8 mouse cellular contexts compared by ENCODE assay signal in the genomic region with DNA sequence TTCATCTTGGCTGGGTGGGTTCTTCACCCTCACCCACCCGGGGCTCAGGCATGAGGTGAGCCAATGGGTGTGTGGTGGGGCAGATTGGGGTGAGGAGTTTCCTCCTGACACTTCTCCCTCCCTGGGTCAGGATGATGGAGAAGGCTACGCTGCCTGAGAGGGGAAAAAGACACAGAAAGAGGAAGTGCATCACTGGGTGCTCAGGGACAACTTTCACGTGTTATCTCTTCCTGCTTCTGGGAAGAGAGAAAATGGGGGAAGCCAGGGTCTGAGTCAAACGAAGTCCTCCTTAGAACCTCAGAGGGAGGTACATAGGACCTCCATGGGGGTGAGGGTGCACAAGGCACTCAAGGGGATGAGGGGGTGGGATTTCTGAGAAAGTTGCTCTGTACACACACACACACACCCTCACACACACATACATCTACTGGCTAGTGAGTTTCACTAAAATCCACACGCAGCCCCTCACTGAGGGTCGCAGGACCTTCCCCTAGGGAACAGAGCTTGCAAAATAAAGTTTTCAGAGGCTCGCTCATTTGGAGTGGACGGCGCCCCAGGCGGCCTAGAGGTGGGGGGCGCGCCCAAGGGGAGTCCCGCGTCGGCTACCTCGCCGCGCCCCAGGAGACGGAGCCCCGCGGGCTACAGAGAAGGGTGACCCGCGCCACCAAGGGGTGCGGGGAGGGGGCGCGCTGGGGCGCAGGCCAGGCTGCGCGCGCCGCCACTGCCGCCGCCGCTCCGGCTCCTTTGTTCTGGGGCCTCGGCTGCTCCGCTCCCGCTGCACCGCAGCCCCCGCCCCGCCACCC. TPM values are rescaled to one million over a fixed set of nuclear protein-coding genes. Genes with fewer than 3 reads are reported as not detected.
A peak's percentile ranks its signal among the peaks of the same experiment; 100 is the strongest.
DNase-seq lines count a peak whose midpoint lies in the region; ATAC-seq and TF ChIP-seq lines count a peak whose summit lies in the region.

No protein-coding gene starts in this region.

- peak overlapping the region; percentile 90 for H3K4me2 ChIP-seq in forebrain, embryonic 12.5 days
- H3K4me2 ChIP-seq in intestine, postnatal 0 days (replicated peaks; ENCODE audit: low read depth) = peak overlapping the region; percentile 96

- H3K27me3 ChIP-seq in MEL (ENCODE audit: control insufficient read depth in 1 of 2, insufficient read depth in 2 of 2, low read length in 2 of 2) = no peaks in the 10 kb centered on the region
- H3K27me3 ChIP-seq in forebrain, embryonic 12.5 days = peaks cover 10% of the 10 kb centered on the region; the same call in 1 of the 2 replicates
- no peaks in the 10 kb centered on the region for H3K27me3 ChIP-seq in intestine, postnatal 0 days (replicated peaks; ENCODE audit: control insufficient read depth, insufficient read depth, low read length)
- H3K27me3 ChIP-seq in midbrain, embryonic 10.5 days (ENCODE audit: low read depth, poor library complexity, severe bottlenecking) = peaks cover 8% of the 10 kb centered on the region

- peak overlapping the region; percentile 75 for H3K9ac ChIP-seq in MEL (ENCODE audit: control insufficient read depth, low read depth, low read length, poor library complexity, severe bottlenecking)
- H3K9ac ChIP-seq in forebrain, embryonic 12.5 days = peak overlapping the region; percentile 95
- H3K9ac ChIP-seq in intestine, postnatal 0 days (ENCODE audit: low read depth, low read length) = peak overlapping the region; percentile 85

- H3K36me3 ChIP-seq in MEL (ENCODE audit: control insufficient read depth in 1 of 2, insufficient read depth in 2 of 2, low read length in 2 of 2) = peaks cover 1 to 46% of the 10 kb centered on the region in 2 experiments; a peak in 2 of 4 replicates
- no peaks in the 10 kb centered on the region; the same call in 1 of the 2 replicates for H3K36me3 ChIP-seq in forebrain, embryonic 12.5 days (replicated peaks)
- H3K36me3 ChIP-seq in intestine, postnatal 0 days (ENCODE audit: control insufficient read depth, insufficient read depth) = no peaks in the 10 kb centered on the region
- peaks cover 42% of the 10 kb centered on the region for H3K36me3 ChIP-seq in midbrain, embryonic 10.5 days

- H3K4me1 ChIP-seq in MEL (ENCODE audit: control insufficient read depth in 1 of 2, insufficient read depth in 2 of 2, low read length in 2 of 2) = peaks cover 11 to 53% of the 10 kb centered on the region in 2 experiments
- H3K4me1 ChIP-seq in forebrain, embryonic 12.5 days = peaks cover 64% of the 10 kb centered on the region
- H3K4me1 ChIP-seq in intestine, postnatal 0 days (replicated peaks; ENCODE audit: control insufficient read depth, insufficient read depth, low read length) = peaks cover 34% of the 10 kb centered on the region
- H3K4me1 ChIP-seq in midbrain, embryonic 10.5 days = peaks cover 84% of the 10 kb centered on the region

- H3K79me2 ChIP-seq in MEL (ENCODE audit: control insufficient read depth, insufficient read depth, low read length, poor library complexity) = peaks cover 59% of the 10 kb centered on the region

- intact Hi-C loops in gastrocnemius, adult 2 months (cut with DNase I) = loop anchor here (2.0 to 5.0 kb wide), 3 partner anchors 13 to 98 kb away; partner anchors contain the start of gene Dguok

- WGBS in forebrain, embryonic 12.5 days = 3% methylated on average over 11 of the region's 41 CpGs
- WGBS in intestine, postnatal 0 days = under 1% methylated on average over 24 of the region's 41 CpGs
- WGBS in midbrain, embryonic 10.5 days = 2% methylated on average over 26 of the region's 41 CpGs

- H3K4me3 ChIP-seq in gastrocnemius, adult 2 months = peak overlapping the region; percentile 93
- peak overlapping the region; percentile 58 to 86 for H3K4me3 ChIP-seq in MEL (ENCODE audit: control insufficient read depth in 1 of 2, insufficient read depth in 1 of 2, low read depth in 2 of 2, low read length in 2 of 2)
- H3K4me3 ChIP-seq in forebrain, embryonic 12.5 days (replicated peaks) = peak overlapping the region; percentile 92
- peak overlapping the region; percentile 69 for H3K4me3 ChIP-seq in intestine, postnatal 0 days (ENCODE audit: low read depth, low read length)
- H3K4me3 ChIP-seq in midbrain, embryonic 10.5 days = peak overlapping the region; percentile 92

- DNase-seq in gastrocnemius, adult 2 months = peak; percentile 38
- no peak for DNase-seq in gastrocnemius, postnatal 10 days
- peak; percentile 88 for DNase-seq in MEL (ENCODE audit: low read depth, low spot score)
- peak; percentile 37 for DNase-seq in midbrain, embryonic 10.5 days (ENCODE audit: low spot score)
- peak; percentile 65 for DNase-seq in testis, postnatal 10 days (ENCODE audit: low spot score)
- DNase-seq in urinary bladder, adult 2 months (ENCODE audit: low spot score) = no peak

- peak; percentile 68 to 86 for TF ChIP-seq POLR2A in MEL (IDR thresholded peaks at IDR 0.05; ENCODE audit: control insufficient read depth in 1 of 2, insufficient read depth in 1 of 2, low read depth in 1 of 2, low read length in 2 of 2, poor library complexity in 1 of 2)

- peak; percentile 23 to 70; a peak in 1 of 4 replicates for TF ChIP-seq EP300 in MEL (IDR thresholded peaks at IDR 0.05; ENCODE audit: low read depth in 1 of 2, low read length in 2 of 2)

- H3K27ac ChIP-seq in gastrocnemius, adult 2 months = peak overlapping the region; percentile 89
- peak overlapping the region; percentile 85 for H3K27ac ChIP-seq in MEL (ENCODE audit: control insufficient read depth, low read depth, low read length)
- peak overlapping the region; percentile 97 for H3K27ac ChIP-seq in forebrain, embryonic 12.5 days
- peak overlapping the region; percentile 98 for H3K27ac ChIP-seq in intestine, postnatal 0 days (ENCODE audit: low read depth, low read length)
- peak overlapping the region; percentile 100 for H3K27ac ChIP-seq in midbrain, embryonic 10.5 days (replicated peaks)

- no peak for TF ChIP-seq RAD21 in MEL (IDR thresholded peaks at IDR 0.05; ENCODE audit: low read depth, low read length)

- TF ChIP-seq CTCF in gastrocnemius, adult 2 months (IDR thresholded peaks at IDR 0.05) = no peak; the same call in 1 of the 2 replicates
- TF ChIP-seq CTCF in MEL (IDR thresholded peaks at IDR 0.05 in 2 of 3, conservative IDR thresholded peaks at IDR 0.05 in 1 of 3; ENCODE audit: control insufficient read depth in 1 of 3, insufficient read depth in 1 of 3, low read depth in 2 of 3, low read length in 3 of 3, poor library complexity in 1 of 3, severe bottlenecking in 1 of 3) = no peak
- peak; percentile 31 for TF ChIP-seq CTCF in intestine, postnatal 0 days (IDR thresholded peaks at IDR 0.05; ENCODE audit: low read depth)

- ATAC-seq in forebrain, embryonic 12.5 days (ENCODE audit: low FRiP score) = peak; percentile 66
- ATAC-seq in intestine, postnatal 0 days = peak; percentile 15

- no peaks in the 10 kb centered on the region for H3K9me3 ChIP-seq in MEL (replicated peaks; ENCODE audit: insufficient read depth, low read length)
- H3K9me3 ChIP-seq in forebrain, embryonic 12.5 days = no peaks in the 10 kb centered on the region
- H3K9me3 ChIP-seq in intestine, postnatal 0 days (ENCODE audit: control insufficient read depth) = no peaks in the 10 kb centered on the region
- no peaks in the 10 kb centered on the region for H3K9me3 ChIP-seq in midbrain, embryonic 10.5 days (replicated peaks)

TF ChIP-seq in MEL, 35 proteins besides CTCF, POLR2A, EP300 and RAD21 (continues in another document):
- TF ChIP-seq POLR2AphosphoS2 (IDR thresholded peaks at IDR 0.05; ENCODE audit: low read length) = no peak
- peak; percentile 86 for TF ChIP-seq SIN3A (IDR thresholded peaks at IDR 0.05; ENCODE audit: low read length)
- no peak; the same call in 1 of the 2 replicates for TF ChIP-seq MYB (IDR thresholded peaks at IDR 0.05; ENCODE audit: low read depth, low read length)
- peak; percentile 45; the same call in 1 of the 2 replicates for TF ChIP-seq HCFC1 (IDR thresholded peaks at IDR 0.05; ENCODE audit: low read depth, low read length)
- peak; percentile 83 for TF ChIP-seq TBP (IDR thresholded peaks at IDR 0.05; ENCODE audit: low read depth, low read length)
- TF ChIP-seq BHLHE40 (IDR thresholded peaks at IDR 0.05; ENCODE audit: borderline replicate concordance, low read depth, low read length) = peak; percentile 59; the same call in 1 of the 2 replicates
- TF ChIP-seq ELF1 (IDR thresholded peaks at IDR 0.05; ENCODE audit: low read depth, low read length) = peak; percentile 68
- peak; percentile 95 for TF ChIP-seq MYC (IDR thresholded peaks at IDR 0.05; ENCODE audit: low read depth, low read length)
- TF ChIP-seq MAZ (IDR thresholded peaks at IDR 0.05; ENCODE audit: low read depth, low read length) = 0 out of 2 replicates have a peak, but pooled peaks have one; percentile 21
- TF ChIP-seq SMC3 (IDR thresholded peaks at IDR 0.05; ENCODE audit: low read depth, low read length) = no peak
- peak; percentile 34; the same call in 1 of the 2 replicates for TF ChIP-seq TCF12 (IDR thresholded peaks at IDR 0.05; ENCODE audit: low read depth, low read length)
- no peak for TF ChIP-seq MEF2A (IDR thresholded peaks at IDR 0.05; ENCODE audit: extremely low read depth, insufficient replicate concordance, low read depth, low read length, poor library complexity, severe bottlenecking)
- peak; percentile 88 for TF ChIP-seq MAX (IDR thresholded peaks at IDR 0.05; ENCODE audit: low read length)

RNA-seq across cellular contexts. Expression of gene Tet3, which starts 3.4 kb away (rescaled TPM):
- 10 to 100 TPM; 16.4 to 18.0 TPM for total RNA-seq in gastrocnemius, adult 2 months (2021)
- 10 to 100 TPM; 41.5 to 47.0 TPM for total RNA-seq in gastrocnemius, postnatal 10 days (2021)
- 11.0 and 11.6 TPM in 2 replicates for total RNA-seq in MEL (2012; rRNA removed)
- polyA plus RNA-seq in MEL (2012; ENCODE audit: insufficient read depth in 1 of 2, insufficient read length in 2 of 2, low read depth in 1 of 2, low replicate concordance in 2 of 2, missing spikeins in 1 of 2) = 10 to 100 TPM; 22.9 to 35.3 TPM
- 62.7 and 74.3 TPM in 2 replicates for polyA plus RNA-seq in forebrain, embryonic 12.5 days (2016; fragmentation: Nextera tagmentation; extraction: Ambion mirVana)
- 28.1 and 34.3 TPM in 2 replicates for polyA plus RNA-seq in intestine, postnatal 0 days (2015; fragmentation: Nextera tagmentation; extraction: Ambion mirVana)
- polyA plus RNA-seq in midbrain, embryonic 10.5 days (2016; fragmentation: Nextera tagmentation; extraction: Ambion mirVana) = 45.1 and 51.0 TPM in 2 replicates
- polyA plus RNA-seq in urinary bladder, adult 2 months (2012; rRNA removed) = 9.4 and 14.4 TPM in 2 replicates

RNA-seq across cellular contexts. Expression of gene Dguok, which starts 51.2 kb away (rescaled TPM):
- 10 to 100 TPM; 17.8 to 20.6 TPM for total RNA-seq in gastrocnemius, adult 2 months (2021)
- total RNA-seq in gastrocnemius, postnatal 10 days (2021) = 10 to 100 TPM; 22.3 to 29.4 TPM
- 12.6 and 13.4 TPM in 2 replicates for total RNA-seq in MEL (2012; rRNA removed)
- 10 to 100 TPM in 1 of 2 experiments, not detected in 1; 21.0 TPM for polyA plus RNA-seq in MEL (2012; ENCODE audit: insufficient read depth in 1 of 2, insufficient read length in 2 of 2, low read depth in 1 of 2, low replicate concordance in 2 of 2, missing spikeins in 1 of 2)
- 56.3 and 64.7 TPM in 2 replicates for polyA plus RNA-seq in forebrain, embryonic 12.5 days (2016; fragmentation: Nextera tagmentation; extraction: Ambion mirVana)
- polyA plus RNA-seq in intestine, postnatal 0 days (2015; fragmentation: Nextera tagmentation; extraction: Ambion mirVana) = 30.9 and 33.7 TPM in 2 replicates
- polyA plus RNA-seq in midbrain, embryonic 10.5 days (2016; fragmentation: Nextera tagmentation; extraction: Ambion mirVana) = 60.3 and 61.7 TPM in 2 replicates
- polyA plus RNA-seq in urinary bladder, adult 2 months (2012; rRNA removed) = 79.1 and 106 TPM in 2 replicates

Comparison
In these comparisons a context has a peak if more than half of its experiments do, and no peak if none do; other contexts are left out.
1. DNase-seq: peak in gastrocnemius, adult 2 months (single experiment), MEL (single experiment), midbrain, embryonic 10.5 days (single experiment) and testis, postnatal 10 days (single experiment); none in gastrocnemius, postnatal 10 days (single experiment) and urinary bladder, adult 2 months (single experiment).
2. Peak in every context shown above with its lines, with median percentiles within 50 percentile points of each other: H3K27ac ChIP-seq, H3K4me3 ChIP-seq and H3K9ac ChIP-seq.